Mouse (Mus musculus) heart, postnatal 0 days (tissue): ENCODE results near the gene Cntn1. TPM values are rescaled to one million over a fixed set of nuclear protein-coding genes. Genes with fewer than 3 reads are reported as not detected.

Experiments
- ATAC-seq: fragments of 200-750 bp; cut with Nextera tagmentation; 2 replicates; pipeline ENCODE4 v1.8.0; 2017; ENCODE audit warnings: low read depth, moderate number of reproducible peaks, moderate library complexity; ENCODE audit not compliant: insufficient read depth
- DNase-seq: peaks from one replicate; pipeline ENCODE4 v3.0.0-alpha.2; 2016; ENCODE audit warnings: low spot score
- H3K27ac ChIP-seq: fragments of 300-500 bp; sonication (generic); 2 replicates; pipeline ENCODE4 v1.5.1; 2014; ENCODE audit warnings: low read depth, mild to moderate bottlenecking
- H3K27me3 ChIP-seq: fragments of 300-500 bp; sonication (generic); 2 replicates; pipeline ENCODE4 v1.6.1; 2014; ENCODE audit warnings: low read length, mixed read lengths; ENCODE audit not compliant: control insufficient read depth, insufficient read depth
- H3K36me3 ChIP-seq: fragments of 300-500 bp; sonication (generic); replicated peaks from 2 replicates; pipeline ENCODE4 v1.6.1; 2014; ENCODE audit warnings: low read length, mixed read lengths; ENCODE audit not compliant: control insufficient read depth, insufficient read depth
- H3K4me1 ChIP-seq: fragments of 300-500 bp; sonication (generic); 2 replicates; pipeline ENCODE4 v1.6.1; 2014; ENCODE audit warnings: antibody characterized with exemption; ENCODE audit not compliant: control insufficient read depth, insufficient read depth
- H3K4me2 ChIP-seq: fragments of 300-500 bp; sonication (generic); 2 replicates; pipeline ENCODE4 v1.6.1; 2014; ENCODE audit warnings: low read depth, mild to moderate bottlenecking, low read length, moderate library complexity
- H3K4me3 ChIP-seq: fragments of 300-500 bp; sonication (generic); 2 replicates; pipeline ENCODE4 v1.5.1; 2014; ENCODE audit warnings: low read depth, low read length
- H3K9ac ChIP-seq: fragments of 300-500 bp; sonication (generic); replicated peaks from 2 replicates; pipeline ENCODE4 v1.6.1; 2014; ENCODE audit warnings: low read depth, low read length, mixed read lengths
- H3K9me3 ChIP-seq: fragments of 300-500 bp; sonication (generic); replicated peaks from 2 replicates; pipeline ENCODE4 v1.6.1; 2016; ENCODE audit warnings: low read length; ENCODE audit not compliant: control insufficient read depth
- CTCF ChIP-seq: IDR thresholded peaks from 2 replicates; pipeline ENCODE4 v1.5.1; 2016; ENCODE audit warnings: antibody characterized with exemption, control low read depth, low read depth
- EP300 ChIP-seq: IDR thresholded peaks from 2 replicates; pipeline ENCODE4 v1.6.1; 2016; ENCODE audit warnings: antibody characterized with exemption, low read depth
- WGBS: fragments of 180-500 bp; shearing (Covaris S2); extraction: QIAGEN DNeasy Blood & Tissue Kit; methylation state at CpG from one replicate; pipeline ENCODE4 v1.1.7; 2014; 5-methylcytosine and 5-hydroxymethylcytosine counted together
- polyA plus RNA-seq: library from polyadenylated mRNA; unstranded; fragments of >200 nt; fragmentation: Nextera tagmentation; extraction: Ambion mirVana; gene quantifications from 2 replicates; pipeline ENCODE4 v1.2.1, GENCODE M21; 2015
- total RNA-seq: library from RNA; depleted of rRNA; stranded (reverse); fragments of >200 nt; gene quantifications from 2 replicates; pipeline ENCODE4 v1.2.3, GENCODE M21; 2014; ENCODE audit warnings: low replicate concordance

Cntn1 gene
- total and polyA plus RNA-seq, 2 experiments from 2014 or later = 0.04 to 0.08 TPM

DNA sequence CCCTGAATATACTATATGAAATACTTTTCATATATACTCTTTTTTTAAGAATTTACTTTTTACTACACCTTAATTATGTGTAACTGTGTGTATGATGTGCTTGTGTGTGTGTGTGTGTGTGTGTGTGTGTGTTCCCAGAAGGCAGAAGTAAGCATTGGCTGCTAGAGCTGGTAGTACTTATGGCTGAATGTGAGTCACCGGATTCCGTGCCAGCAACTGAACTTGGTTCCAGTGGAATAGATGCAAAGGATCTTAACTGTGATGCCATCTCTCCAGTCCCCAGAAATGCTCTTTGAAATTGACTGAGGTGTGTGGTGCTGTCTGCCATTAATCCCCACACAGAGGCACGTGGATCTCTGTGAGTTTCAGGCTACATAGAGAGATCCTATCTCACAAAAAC lies 113.2 kb downstream of the Cntn1 start:
- Histone ChIP-seq H3K4me1 (no peaks in the 10 kb centered on the region), H3K9me3 (no peaks in the 10 kb centered on the region), H3K27ac (no peak overlapping the region), H3K9ac (no peak overlapping the region), H3K27me3 (no peaks in the 10 kb centered on the region), H3K36me3 (no peaks in the 10 kb centered on the region), H3K4me3 (no peak overlapping the region), H3K4me2 (no peak overlapping the region)
- WGBS = 67% methylated on average over 3 of the region's 3 CpGs
- no peak for ATAC-seq
- no peak for DNase-seq
- TF ChIP-seq EP300 (no peak), CTCF (no peak)

GRCm38 (mm10) chr15:92166266-92166665 lies 115.3 kb downstream of the Cntn1 start:
- 73% methylated on average over 5 of the region's 5 CpGs for WGBS

DNA sequence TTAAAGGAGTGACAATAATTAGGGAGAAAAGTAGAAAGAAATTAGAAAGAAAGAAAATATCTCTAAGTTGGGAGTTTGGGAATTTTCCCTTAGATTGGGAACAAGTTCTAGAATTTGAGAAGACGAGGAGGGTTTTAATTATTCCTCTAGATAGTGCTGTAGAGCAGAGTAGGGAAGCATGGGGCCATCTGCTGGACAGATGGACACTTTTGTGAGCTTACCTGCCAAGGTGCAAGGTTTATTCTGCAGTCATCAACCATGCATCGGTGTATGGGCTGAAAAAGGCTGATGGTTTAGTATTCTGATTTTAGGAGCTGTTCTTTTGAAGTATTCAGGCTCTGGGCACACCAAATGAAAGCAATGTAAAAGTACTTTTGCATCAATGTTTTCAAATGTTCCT lies 124.8 kb downstream of the Cntn1 start:
- no peak overlapping the region for H3K27ac ChIP-seq
- ATAC-seq = no peak
- no peaks in the 10 kb centered on the region for H3K27me3 ChIP-seq
- no peaks in the 10 kb centered on the region for H3K36me3 ChIP-seq
- no peak overlapping the region for H3K4me3 ChIP-seq
- TF ChIP-seq EP300 = no peak
- no peak for TF ChIP-seq CTCF
- H3K4me2 ChIP-seq = no peak overlapping the region
- H3K9me3 ChIP-seq = no peaks in the 10 kb centered on the region
- no peak for DNase-seq
- 71% methylated on average over 2 of the region's 2 CpGs for WGBS
- H3K9ac ChIP-seq = no peak overlapping the region
- H3K4me1 ChIP-seq = no peaks in the 10 kb centered on the region

More at GRCm38 (mm10) chr15:92166266-92166665, 115.3 kb downstream of the Cntn1 start:
- Histone ChIP-seq H3K9me3 (no peaks in the 10 kb centered on the region), H3K36me3 (no peaks in the 10 kb centered on the region), H3K27me3 (no peaks in the 10 kb centered on the region), H3K4me3 (no peak overlapping the region), H3K4me1 (no peaks in the 10 kb centered on the region), H3K9ac (no peak overlapping the region), H3K4me2 (no peak overlapping the region), H3K27ac (no peak overlapping the region)
- ATAC-seq = no peak
- TF ChIP-seq EP300 (no peak), CTCF (no peak)
- DNase-seq = no peak

DNA sequence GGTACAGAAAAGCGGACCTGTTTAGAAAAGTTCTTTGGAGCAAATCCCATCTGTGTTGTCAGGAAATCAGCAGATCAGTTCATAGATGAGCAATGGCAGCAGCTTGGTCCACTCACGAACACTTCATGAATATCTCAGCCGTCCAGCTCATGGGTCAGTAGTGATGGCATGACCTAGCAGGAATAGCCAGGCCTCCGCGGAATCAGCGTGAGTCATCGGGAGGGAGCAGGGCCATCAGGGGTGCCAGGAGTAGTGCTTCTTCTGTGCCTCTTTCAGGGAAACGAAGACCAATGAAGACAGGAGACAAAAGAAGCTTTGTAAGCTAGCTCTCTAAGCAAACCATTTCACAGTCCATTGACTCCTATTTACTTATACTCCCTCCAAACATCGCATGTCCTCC lies 126.4 kb downstream of the Cntn1 start:
- Histone ChIP-seq H3K9me3 (no peaks in the 10 kb centered on the region), H3K36me3 (no peaks in the 10 kb centered on the region)

GRCm38 (mm10) chr15:92185484-92185883 lies 134.5 kb downstream of the Cntn1 start:
- H3K36me3 ChIP-seq = no peaks in the 10 kb centered on the region
- 88% methylated on average over 2 of the region's 2 CpGs for WGBS
- TF ChIP-seq EP300 (no peak), CTCF (no peak)
- no peak overlapping the region for H3K4me2 ChIP-seq
- DNase-seq (no peak), ATAC-seq (no peak)
- no peak overlapping the region for H3K9ac ChIP-seq
- no peaks in the 10 kb centered on the region for H3K9me3 ChIP-seq
- no peaks in the 10 kb centered on the region for H3K4me1 ChIP-seq
- no peaks in the 10 kb centered on the region for H3K27me3 ChIP-seq
- no peak overlapping the region for H3K27ac ChIP-seq
- H3K4me3 ChIP-seq = no peak overlapping the region

More for the DNA sequence above, 126.4 kb downstream of the Cntn1 start:
- no peaks in the 10 kb centered on the region for H3K27me3 ChIP-seq
- TF ChIP-seq EP300 = no peak
- TF ChIP-seq CTCF = no peak
- DNase-seq (no peak), ATAC-seq (no peak)
- H3K9ac ChIP-seq = no peak overlapping the region
- no peak overlapping the region for H3K4me3 ChIP-seq
- 77% methylated on average over 9 of the region's 9 CpGs for WGBS
- H3K4me1 ChIP-seq = no peaks in the 10 kb centered on the region
- H3K4me2 ChIP-seq = no peak overlapping the region
- H3K27ac ChIP-seq = no peak overlapping the region

DNA sequence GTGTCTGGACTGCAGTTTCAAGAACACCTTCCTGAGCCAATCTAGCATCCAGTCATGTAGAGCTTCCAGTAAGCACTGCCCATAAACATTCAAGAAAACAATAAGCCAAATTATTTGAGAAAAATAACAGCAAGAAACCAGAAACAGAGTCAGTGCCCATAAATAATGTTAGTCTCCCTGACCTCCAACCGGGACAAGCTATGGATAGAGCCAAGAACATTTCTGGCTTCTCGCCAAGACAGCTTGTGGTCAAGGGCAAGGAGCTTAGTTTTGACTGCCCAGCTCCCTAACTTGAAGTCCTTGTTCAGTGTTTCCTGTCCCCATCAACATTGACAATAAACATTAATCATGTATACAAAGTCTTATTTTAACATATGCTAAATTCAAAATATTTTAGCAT lies 139.0 kb downstream of the Cntn1 start:
- H3K4me1 ChIP-seq = no peaks in the 10 kb centered on the region
- H3K27ac ChIP-seq = no peak overlapping the region
- DNase-seq (peak; percentile 15), ATAC-seq (no peak)
- no peaks in the 10 kb centered on the region for H3K9me3 ChIP-seq
- no peak overlapping the region for H3K4me2 ChIP-seq
- WGBS = 30% methylated on average over 2 of the region's 2 CpGs
- TF ChIP-seq CTCF (no peak), EP300 (no peak)
- H3K4me3 ChIP-seq = no peak overlapping the region
- no peak overlapping the region for H3K9ac ChIP-seq
- no peaks in the 10 kb centered on the region for H3K27me3 ChIP-seq
- H3K36me3 ChIP-seq = no peaks in the 10 kb centered on the region
